Mouse (Mus musculus) E14TG2a.4 (cell line): Measurements from ENCODE around the gene Dpp6.

ENCODE experiments used
- CTCF ChIP-seq: conservative IDR thresholded peaks from 2 replicates; pipeline ENCODE4 v1.5.1; 2014; ENCODE audit warnings: low read length
- NANOG ChIP-seq: IDR thresholded peaks from 2 replicates; pipeline ENCODE4 v1.6.1; 2014; ENCODE audit warnings: borderline replicate concordance, low read length, mixed read lengths
- POU5F1 ChIP-seq: IDR thresholded peaks from 2 replicates; pipeline ENCODE4 v1.6.1; 2014; ENCODE audit warnings: low read length, borderline replicate concordance

GRCm38 (mm10) chr5:27765780-27766179 is 948.8 kb downstream of the Dpp6 start:
- TF ChIP-seq CTCF (no peak), POU5F1 (no peak), NANOG (no peak)
